Mouse (Mus musculus): Measurements from ENCODE around the gene Ttc39b. TPM values are rescaled to one million over a fixed set of nuclear protein-coding genes. Genes with fewer than 3 reads are reported as not detected.

Ttc39b gene
- polyA plus RNA-seq, 2 experiments from 2014 or later: 90.9 to 104 TPM

DNA sequence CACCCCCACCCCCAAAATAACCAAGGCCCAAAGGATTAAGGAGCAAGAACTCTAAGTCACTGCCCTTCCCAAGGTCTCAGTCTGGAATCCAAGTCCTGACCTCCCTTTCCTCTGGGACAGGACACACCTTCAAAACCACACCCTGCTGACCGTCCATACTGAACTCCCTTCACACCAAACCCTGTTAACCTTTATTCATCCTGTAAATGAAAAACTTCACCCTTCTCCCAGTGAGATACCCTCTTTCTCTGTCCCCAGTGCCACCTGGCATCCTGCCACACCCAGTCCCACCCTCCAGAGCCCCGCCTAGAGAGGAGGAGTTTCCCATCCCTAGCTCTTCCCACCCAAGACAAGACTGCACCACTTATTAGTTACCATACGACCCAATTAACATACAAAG, 7.3 kb downstream of the Ttc39b start:
- ATAC-seq: no peak

DNA sequence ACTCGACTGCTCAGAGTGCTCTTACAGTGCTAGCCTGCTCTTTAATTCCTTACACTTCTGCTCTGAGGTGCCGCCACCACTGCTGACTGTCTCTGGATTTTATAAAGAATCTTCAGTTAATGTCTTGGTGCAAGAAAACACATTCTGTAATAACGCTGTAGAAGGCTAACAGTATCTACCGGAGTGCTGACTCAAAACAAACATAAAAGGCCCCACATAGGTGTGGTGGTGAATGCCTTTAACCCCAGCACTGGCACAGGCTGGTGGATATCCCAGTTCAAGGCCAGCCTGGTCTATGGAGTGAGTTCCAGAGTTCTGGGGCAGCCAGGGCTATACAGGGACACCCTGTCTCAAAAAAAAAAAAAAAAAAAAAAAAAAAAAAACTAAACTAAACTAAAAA, 8.1 kb downstream of the Ttc39b start:
- peak; percentile 13 for ATAC-seq

GRCm38 (mm10) chr4:83314922-83315881, 8.9 kb downstream of the Ttc39b start:
- ATAC-seq: peak; percentile 64

DNA sequence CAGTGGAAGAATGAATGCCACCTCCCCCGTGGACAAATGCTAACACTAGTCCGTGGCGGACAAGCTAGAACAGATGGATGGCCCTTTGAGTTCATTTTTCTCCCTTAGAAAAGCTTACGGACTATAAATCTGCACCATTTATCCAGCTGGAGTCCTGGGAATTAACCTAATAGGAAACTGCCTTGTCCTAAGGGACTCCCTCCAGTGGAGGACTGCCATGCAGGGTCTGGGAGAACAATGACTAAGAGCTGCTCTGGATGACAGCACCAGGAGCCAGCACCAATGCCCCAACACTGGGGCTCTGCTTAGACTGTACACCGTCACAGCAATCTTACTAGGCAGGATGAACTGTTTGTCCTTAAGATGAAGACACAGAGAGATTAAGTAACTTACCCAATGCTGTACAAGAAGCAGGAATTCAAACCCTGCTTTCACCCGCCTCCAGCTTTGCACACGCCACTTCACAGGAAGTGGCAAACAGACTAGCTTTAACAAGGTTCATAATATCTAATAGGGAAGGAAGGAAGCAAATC, 9.7 kb downstream of the Ttc39b start:
- peak; percentile 72 for ATAC-seq

DNA sequence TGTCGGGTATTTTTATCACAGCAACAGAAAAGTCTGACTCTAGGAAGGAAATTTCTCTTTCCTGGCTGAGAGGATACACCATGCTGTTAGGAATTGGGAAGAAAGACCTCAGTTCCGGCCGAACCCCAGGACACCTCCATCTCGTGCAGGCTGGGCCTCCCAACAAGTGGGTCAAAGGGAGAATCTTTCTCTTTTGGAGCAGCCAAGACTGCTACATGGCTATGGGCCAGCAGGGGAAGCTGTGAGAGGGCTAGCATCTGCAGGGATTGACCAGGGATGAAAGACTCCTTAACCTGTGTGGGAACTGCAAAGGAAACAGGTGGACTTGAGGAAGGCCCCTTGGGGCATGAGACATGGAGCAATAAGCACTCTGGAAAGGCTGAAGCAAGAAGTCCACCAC, 11.7 kb downstream of the Ttc39b start:
- no peak for ATAC-seq

DNA sequence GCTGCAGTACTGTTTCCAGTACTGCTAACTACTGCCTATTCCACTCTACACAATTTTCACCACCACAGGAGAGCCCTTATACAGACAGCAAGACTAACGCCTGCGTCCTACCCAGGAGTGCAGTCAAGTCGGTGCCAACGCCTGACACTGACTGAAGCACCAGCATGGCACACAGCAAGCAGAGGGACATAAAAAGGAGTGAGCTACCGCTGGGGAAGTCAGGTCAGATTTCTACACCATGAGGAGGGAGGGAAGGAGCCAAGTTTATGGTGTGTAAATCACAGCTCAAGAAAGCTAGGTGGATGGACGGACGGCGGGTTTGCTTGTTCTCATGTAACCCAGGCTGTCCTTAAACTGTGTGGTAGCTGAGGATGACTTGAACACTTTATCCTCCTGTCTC, 12.6 kb downstream of the Ttc39b start:
- ATAC-seq: no peak

GRCm38 (mm10) chr4:83310990-83311389, 13.1 kb downstream of the Ttc39b start:
- ATAC-seq: no peak

GRCm38 (mm10) chr4:83308914-83309313, 15.1 kb downstream of the Ttc39b start:
- ATAC-seq: no peak

GRCm38 (mm10) chr4:83307686-83308469, 16.2 kb downstream of the Ttc39b start:
- ATAC-seq: no peak

DNA sequence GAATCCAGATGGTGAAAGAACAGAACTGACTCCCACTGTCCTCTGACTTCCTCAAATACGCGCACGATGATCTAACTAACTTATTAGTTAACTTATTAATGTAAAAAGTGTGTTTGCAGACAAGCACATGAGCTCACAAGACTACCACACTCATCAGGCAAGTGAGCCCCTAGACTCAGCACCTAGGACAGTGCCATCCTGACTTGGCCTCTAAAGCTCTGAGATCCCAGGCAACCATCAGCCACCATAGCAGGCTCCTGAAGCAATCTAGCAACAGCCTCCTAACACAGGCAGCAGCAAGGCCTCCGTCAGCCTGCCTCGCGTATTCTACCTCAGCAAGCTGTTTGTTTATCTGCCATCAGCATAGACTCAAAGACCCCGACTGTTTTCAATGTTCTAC, 17.2 kb downstream of the Ttc39b start:
- no peak for ATAC-seq

GRCm38 (mm10) chr4:83305099-83305498, 19.0 kb downstream of the Ttc39b start:
- no peak for ATAC-seq

- peak; percentile 89 for ATAC-seq
Observed at GRCm38 (mm10) chr4:83302887-83303827, 20.9 kb downstream of the Ttc39b start.

DNA sequence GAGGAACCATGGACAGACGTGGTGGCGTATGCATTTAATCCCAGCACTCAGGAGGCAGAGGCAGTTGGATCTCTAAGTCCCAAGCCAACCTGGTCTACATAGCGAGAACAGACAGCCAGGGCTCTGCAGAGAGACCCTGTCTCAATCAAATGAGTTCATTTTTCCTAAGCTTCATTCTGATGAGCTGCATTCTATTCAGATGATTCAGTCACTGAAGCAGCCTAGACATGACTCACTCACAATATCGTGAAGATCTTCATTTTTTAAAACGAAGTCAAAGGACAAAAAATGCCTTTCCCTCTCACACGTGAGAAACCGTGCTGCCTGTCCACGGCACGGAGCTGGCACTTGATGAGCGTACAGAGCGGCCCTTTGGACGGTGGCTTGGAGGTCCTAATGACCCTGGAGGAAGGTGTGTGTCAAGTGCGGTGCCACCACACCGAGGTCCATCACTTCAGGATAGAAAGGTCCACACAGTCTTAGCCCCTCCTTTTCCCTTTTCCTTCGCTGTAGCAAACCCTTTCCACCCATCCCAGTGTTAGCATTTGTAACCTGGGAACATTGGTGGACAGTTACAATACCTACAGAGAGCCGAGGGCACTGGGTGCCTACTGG, 21.8 kb downstream of the Ttc39b start:
- no peak for ATAC-seq

GRCm38 (mm10) chr4:83301713-83302112, 22.3 kb downstream of the Ttc39b start:
- no peak for ATAC-seq

- ATAC-seq: no peak
Observed at GRCm38 (mm10) chr4:83284768-83285350, 39.2 kb downstream of the Ttc39b start.

DNA sequence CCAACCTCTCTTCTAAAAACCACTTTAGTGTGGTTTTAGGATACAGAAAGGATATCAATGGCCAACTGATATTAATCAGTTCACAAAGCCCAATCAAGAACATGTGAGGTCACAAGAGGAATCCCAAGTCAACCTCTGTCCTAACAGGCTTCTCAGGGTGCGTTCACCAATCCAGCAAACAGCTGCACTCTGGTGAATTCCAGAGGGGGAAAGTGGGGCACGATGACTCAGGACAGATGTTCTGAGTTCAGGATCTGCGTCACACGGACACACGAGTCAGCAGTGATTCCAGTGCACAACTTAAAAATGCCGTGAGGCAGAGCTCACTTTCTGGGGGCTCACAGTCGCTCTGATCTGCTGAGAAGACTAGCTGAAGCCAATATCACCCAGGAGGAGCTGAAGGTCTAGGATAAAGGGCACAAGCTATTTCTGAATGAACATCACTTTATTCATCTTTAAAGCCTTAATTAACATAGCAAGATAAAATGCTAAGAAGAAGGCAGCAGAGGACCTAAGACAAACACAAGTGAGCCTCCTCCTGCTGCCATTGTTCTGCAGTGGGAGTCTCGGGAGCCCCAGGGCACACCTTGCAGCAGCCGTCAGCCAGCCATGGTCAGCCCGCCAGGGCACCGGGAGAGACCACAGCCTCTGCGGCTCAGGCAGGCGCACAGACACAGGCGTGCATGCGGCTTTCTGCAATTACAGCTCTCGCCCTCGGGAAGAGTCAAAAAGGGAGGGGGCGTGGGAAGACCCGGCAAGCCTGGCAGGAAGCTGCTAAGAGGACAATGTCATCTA, 39.9 kb downstream of the Ttc39b start:
- peak; percentile 27 for ATAC-seq

- ATAC-seq: no peak
Observed at GRCm38 (mm10) chr4:83282424-83282823, 41.6 kb downstream of the Ttc39b start.

GRCm38 (mm10) chr4:83279236-83279635, 44.8 kb downstream of the Ttc39b start:
- ATAC-seq: no peak

GRCm38 (mm10) chr4:83274241-83274640, 49.8 kb downstream of the Ttc39b start:
- no peak for ATAC-seq

DNA sequence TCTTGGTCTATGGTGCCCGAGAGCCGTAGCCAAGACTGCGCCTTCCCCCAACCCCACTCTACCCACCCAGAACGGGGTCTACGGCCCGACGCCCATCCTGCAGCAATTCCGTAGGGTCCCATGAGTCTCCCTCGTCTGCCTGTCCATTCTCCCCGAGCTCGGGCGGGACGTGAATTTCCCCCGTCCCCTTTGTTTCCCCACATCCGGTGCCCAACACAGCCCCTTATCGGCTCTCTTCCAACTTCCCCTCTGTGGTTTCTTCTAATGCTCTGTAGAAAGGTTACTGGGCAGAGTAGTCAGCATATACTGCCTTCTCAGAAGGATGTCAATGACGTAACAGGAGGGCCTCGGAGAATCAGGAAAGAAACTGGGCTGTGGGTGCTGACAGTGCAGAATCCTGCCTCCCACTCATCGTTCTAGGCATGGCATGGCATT, 50.4 kb downstream of the Ttc39b start:
- ATAC-seq: peak; percentile 97
